15 mouse cellular contexts compared by ENCODE assay signal in the genomic region with DNA sequence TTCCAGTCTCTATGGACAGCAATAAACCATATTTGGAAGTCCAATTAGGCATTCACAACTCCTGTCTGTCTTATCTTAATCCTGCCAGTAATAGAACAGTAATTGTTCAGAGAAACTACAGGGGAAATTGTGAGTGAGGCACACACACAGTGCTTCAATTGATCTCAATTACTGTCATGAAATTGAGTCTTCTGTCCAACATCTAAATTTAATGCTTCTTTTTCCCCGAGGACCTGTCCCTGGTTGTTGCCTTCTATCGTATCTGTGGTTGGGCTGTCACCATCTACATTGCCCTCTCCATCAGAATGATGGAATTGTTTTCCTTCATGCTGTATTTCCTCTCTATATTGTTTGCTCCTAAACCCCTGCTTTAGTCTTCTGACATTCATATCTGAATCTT.
DNase-seq lines count a peak whose midpoint lies in the region; ATAC-seq lines count a peak whose summit lies in the region.
"Had no signal": no experiment of that assay in that cellular context is flagged by ENCODE, and none has a peak within 500 bp of the region (broad histone marks: within the 10 kb centered on the region; RNA-seq: fewer than 3 reads in every experiment).

No protein-coding gene starts in this region.

- peak; percentile 7 for DNase-seq in hindbrain, embryonic 11.5 days (ENCODE audit: low spot score)
- DNase-seq in hindbrain, embryonic 10.5 days (ENCODE audit: low spot score): no peak
- DNase-seq in retina, postnatal 1 day: peak; percentile 5
- no peak for DNase-seq in adrenal gland, postnatal 14 days
- DNase-seq: cerebellum, postnatal 10 days; heart, adult 18-20 months; kidney, adult 18-20 months; kidney, postnatal 25 days; lung, postnatal 10 days; thymus, postnatal 36 days had no signal

- no peaks in the 10 kb centered on the region for H3K4me1 ChIP-seq in hindbrain, embryonic 11.5 days (replicated peaks; ENCODE audit: control insufficient read depth, insufficient read depth, low read length)
- H3K4me1 ChIP-seq in hindbrain, embryonic 10.5 days (replicated peaks): no peaks in the 10 kb centered on the region
- peaks cover 9% of the 10 kb centered on the region for H3K4me1 ChIP-seq in forebrain, embryonic 16.5 days (replicated peaks; ENCODE audit: control insufficient read depth, insufficient read depth, low read length)
- H3K4me1 ChIP-seq in midbrain, embryonic 15.5 days: peaks cover 7% of the 10 kb centered on the region
- H3K4me1 ChIP-seq: heart, embryonic 15.5 days; megakaryocyte, embryonic 14.5 days had no signal

- no peak overlapping the region for H3K27ac ChIP-seq in hindbrain, embryonic 11.5 days (ENCODE audit: low read depth, low read length)
- H3K27ac ChIP-seq in hindbrain, embryonic 10.5 days: no peak overlapping the region
- H3K27ac ChIP-seq in forebrain, embryonic 16.5 days (ENCODE audit: low read length): no peak overlapping the region
- H3K27ac ChIP-seq in midbrain, embryonic 15.5 days: no peak overlapping the region
- H3K27ac ChIP-seq: heart, embryonic 15.5 days had no signal

- 59% methylated on average over 2 of the region's 2 CpGs for WGBS in hindbrain, embryonic 11.5 days
- 75% methylated on average over 2 of the region's 2 CpGs for WGBS in hindbrain, embryonic 10.5 days
- 2% methylated on average over 2 of the region's 2 CpGs for WGBS in forebrain, embryonic 16.5 days
- 31% methylated on average over 2 of the region's 2 CpGs for WGBS in midbrain, embryonic 15.5 days

- ATAC-seq in hindbrain, embryonic 11.5 days (ENCODE audit: low FRiP score): peak; percentile 80
- ATAC-seq in forebrain, embryonic 16.5 days: peak; percentile 73
- peak; percentile 67 for ATAC-seq in midbrain, embryonic 15.5 days (replicated peaks)
- ATAC-seq in megakaryocyte progenitor cell, adult 5-6 weeks (replicated peaks; ENCODE audit: poor library complexity): no peak

- no peak overlapping the region for H3K4me2 ChIP-seq in hindbrain, embryonic 11.5 days (replicated peaks; ENCODE audit: low read depth, low read length)
- H3K4me2 ChIP-seq in forebrain, embryonic 16.5 days (ENCODE audit: low read length): no peak overlapping the region
- no peak overlapping the region for H3K4me2 ChIP-seq in midbrain, embryonic 15.5 days
- H3K4me2 ChIP-seq: heart, embryonic 15.5 days had no signal

- no peaks in the 10 kb centered on the region for H3K27me3 ChIP-seq in hindbrain, embryonic 11.5 days (ENCODE audit: control insufficient read depth, insufficient read depth, low read length)
- no peaks in the 10 kb centered on the region for H3K27me3 ChIP-seq in hindbrain, embryonic 10.5 days (ENCODE audit: insufficient read depth, poor library complexity, severe bottlenecking)
- no peaks in the 10 kb centered on the region for H3K27me3 ChIP-seq in forebrain, embryonic 16.5 days (replicated peaks; ENCODE audit: control insufficient read depth, insufficient read depth, low read length)
- H3K27me3 ChIP-seq in midbrain, embryonic 15.5 days (replicated peaks): no peaks in the 10 kb centered on the region
- H3K27me3 ChIP-seq: heart, embryonic 15.5 days; megakaryocyte, embryonic 14.5 days had no signal

- H3K9ac ChIP-seq in hindbrain, embryonic 11.5 days (ENCODE audit: low read depth, low read length): no peak overlapping the region
- no peak overlapping the region for H3K9ac ChIP-seq in forebrain, embryonic 16.5 days (replicated peaks; ENCODE audit: low read depth, low read length)
- no peak overlapping the region for H3K9ac ChIP-seq in midbrain, embryonic 15.5 days
- H3K9ac ChIP-seq: heart, embryonic 15.5 days had no signal

- no peak overlapping the region for H3K4me3 ChIP-seq in hindbrain, embryonic 11.5 days (ENCODE audit: low read depth, low read length)
- no peak overlapping the region for H3K4me3 ChIP-seq in hindbrain, embryonic 10.5 days
- no peak overlapping the region for H3K4me3 ChIP-seq in forebrain, embryonic 16.5 days (replicated peaks; ENCODE audit: low read length)
- H3K4me3 ChIP-seq in midbrain, embryonic 15.5 days: no peak overlapping the region
- H3K4me3 ChIP-seq: heart, embryonic 15.5 days; megakaryocyte, embryonic 14.5 days had no signal

- no peaks in the 10 kb centered on the region for H3K36me3 ChIP-seq in hindbrain, embryonic 11.5 days (ENCODE audit: control insufficient read depth, insufficient read depth, low read length)
- no peaks in the 10 kb centered on the region for H3K36me3 ChIP-seq in hindbrain, embryonic 10.5 days
- H3K36me3 ChIP-seq in forebrain, embryonic 16.5 days (ENCODE audit: control insufficient read depth, insufficient read depth): no peaks in the 10 kb centered on the region
- no peaks in the 10 kb centered on the region for H3K36me3 ChIP-seq in midbrain, embryonic 15.5 days (replicated peaks)
- H3K36me3 ChIP-seq: heart, embryonic 15.5 days had no signal

- H3K9me3 ChIP-seq in hindbrain, embryonic 11.5 days (ENCODE audit: control insufficient read depth, low read length): no peaks in the 10 kb centered on the region
- no peaks in the 10 kb centered on the region for H3K9me3 ChIP-seq in hindbrain, embryonic 10.5 days
- H3K9me3 ChIP-seq in forebrain, embryonic 16.5 days (ENCODE audit: control insufficient read depth, low read length): no peaks in the 10 kb centered on the region
- no peaks in the 10 kb centered on the region for H3K9me3 ChIP-seq in midbrain, embryonic 15.5 days
- H3K9me3 ChIP-seq: heart, embryonic 15.5 days; megakaryocyte, embryonic 14.5 days had no signal

Comparison
In these comparisons a context has a peak if more than half of its experiments do, and no peak if none do; other contexts are left out.
1. DNase-seq: peak in hindbrain, embryonic 11.5 days (single experiment) and retina, postnatal 1 day (single experiment); none in hindbrain, embryonic 10.5 days (single experiment) and adrenal gland, postnatal 14 days (single experiment).